Mouse (Mus musculus) small intestine, adult 2 months (tissue): ENCODE data around the gene Als2. TPM values are rescaled to one million over a fixed set of nuclear protein-coding genes. Genes with fewer than 3 reads are reported as not detected.
A peak's percentile ranks its signal among the peaks of the same experiment; 100 is the strongest.

Experiments
- H3K27ac ChIP-seq: fragments of 200-500 bp; 2 replicates; pipeline ENCODE4 v1.5.1; 2012; ENCODE audit warnings: low read depth, low read length, control low read depth, inconsistent platforms; ENCODE audit not compliant: insufficient read depth
- H3K27me3 ChIP-seq: fragments of 200-500 bp; 2 replicates; pipeline ENCODE4 v1.6.1; 2012; ENCODE audit warnings: mild to moderate bottlenecking, moderate library complexity, low read length, inconsistent platforms; ENCODE audit not compliant: control insufficient read depth, insufficient read depth
- H3K36me3 ChIP-seq: fragments of 200-500 bp; 2 replicates; pipeline ENCODE4 v1.6.1; 2012; ENCODE audit warnings: mild to moderate bottlenecking, low read length, control low read depth, inconsistent platforms; ENCODE audit not compliant: control insufficient read depth, insufficient read depth
- H3K4me1 ChIP-seq: fragments of 200-500 bp; 2 replicates; pipeline ENCODE4 v1.6.1; 2012; ENCODE audit warnings: low read length, inconsistent platforms, mixed read lengths; ENCODE audit not compliant: control insufficient read depth, insufficient read depth, insufficient read length
- H3K4me3 ChIP-seq: fragments of 200-500 bp; 2 replicates; pipeline ENCODE4 v1.5.1; 2012; ENCODE audit warnings: low read depth, mild to moderate bottlenecking, control low read depth, inconsistent platforms, low read length, moderate library complexity
- CTCF ChIP-seq: fragments of 200-500 bp; IDR thresholded peaks from 2 replicates; pipeline ENCODE4 v1.5.1; 2012; ENCODE audit warnings: low read depth, mild to moderate bottlenecking, control low read depth, inconsistent platforms, low read length, moderate library complexity, mixed read lengths; ENCODE audit not compliant: insufficient replicate concordance, insufficient read length; ENCODE audit errors: extremely low read depth
- POLR2A ChIP-seq: fragments of 200-500 bp; IDR thresholded peaks from 2 replicates; pipeline ENCODE4 v1.6.1; 2012; ENCODE audit warnings: low read depth, mild to moderate bottlenecking, control low read depth, inconsistent platforms, low read length, moderate library complexity
- WGBS: fragments of 180-500 bp; shearing (Covaris S2); methylation state at CpG from one replicate; pipeline ENCODE4 v1.1.7; 2018; 5-methylcytosine and 5-hydroxymethylcytosine counted together
- polyA plus RNA-seq: library from polyadenylated mRNA; depleted of rRNA; stranded (reverse); fragments of >200 nt; gene quantifications from 2 replicates; pipeline ENCODE4 v1.2.3, GENCODE M21; 2012

The Als2 gene
- polyA plus RNA-seq, 1 experiment, result 9.2 TPM

DNA sequence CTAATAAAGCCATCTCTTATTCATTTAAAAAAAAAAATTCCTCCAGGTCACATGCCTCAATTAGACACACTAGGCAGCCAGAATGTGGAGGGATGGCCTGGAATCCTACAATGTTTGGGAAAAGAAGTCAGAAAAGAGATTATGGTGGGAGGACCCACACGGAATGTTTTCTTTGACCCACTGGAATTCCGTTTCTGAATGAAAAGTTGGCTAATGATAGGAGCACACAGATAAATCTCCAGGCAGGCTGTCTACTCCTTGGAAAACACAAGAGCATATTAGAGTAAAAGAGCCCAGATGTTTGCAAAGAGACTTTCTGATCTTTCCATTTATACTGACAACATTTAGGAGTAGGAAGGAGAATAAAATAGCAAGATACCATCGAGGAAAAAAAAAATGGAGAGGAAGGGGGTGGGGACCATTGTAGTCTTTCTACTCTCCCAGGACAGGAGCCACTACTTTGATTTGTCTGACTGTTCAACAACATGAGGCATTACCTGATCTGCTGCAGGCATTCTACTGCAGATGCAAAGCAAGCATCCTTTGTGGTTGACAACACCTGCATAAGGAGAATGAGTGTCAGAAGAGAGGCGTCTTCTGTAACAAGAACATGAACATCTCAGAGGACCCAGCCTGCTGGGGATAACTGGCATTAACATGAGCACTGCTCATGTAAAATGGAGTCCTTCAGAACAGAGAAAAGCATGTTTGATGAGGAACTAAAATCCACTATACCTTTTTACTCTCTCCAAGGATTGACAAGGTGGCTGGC, 69.2 kb downstream of the Als2 start:
- H3K4me3 ChIP-seq, result no peak overlapping the region
- no peaks in the 10 kb centered on the region for H3K27me3 ChIP-seq
- 68% methylated on average over 4 of the region's 4 CpGs for WGBS
- TF ChIP-seq CTCF, result no peak
- TF ChIP-seq POLR2A, result no peak
- peak overlapping the region; percentile 89 for H3K27ac ChIP-seq
- H3K4me1 ChIP-seq, result peaks cover 21% of the 10 kb centered on the region; the same call in 1 of the 2 replicates
- H3K36me3 ChIP-seq, result peaks cover 34% of the 10 kb centered on the region

DNA sequence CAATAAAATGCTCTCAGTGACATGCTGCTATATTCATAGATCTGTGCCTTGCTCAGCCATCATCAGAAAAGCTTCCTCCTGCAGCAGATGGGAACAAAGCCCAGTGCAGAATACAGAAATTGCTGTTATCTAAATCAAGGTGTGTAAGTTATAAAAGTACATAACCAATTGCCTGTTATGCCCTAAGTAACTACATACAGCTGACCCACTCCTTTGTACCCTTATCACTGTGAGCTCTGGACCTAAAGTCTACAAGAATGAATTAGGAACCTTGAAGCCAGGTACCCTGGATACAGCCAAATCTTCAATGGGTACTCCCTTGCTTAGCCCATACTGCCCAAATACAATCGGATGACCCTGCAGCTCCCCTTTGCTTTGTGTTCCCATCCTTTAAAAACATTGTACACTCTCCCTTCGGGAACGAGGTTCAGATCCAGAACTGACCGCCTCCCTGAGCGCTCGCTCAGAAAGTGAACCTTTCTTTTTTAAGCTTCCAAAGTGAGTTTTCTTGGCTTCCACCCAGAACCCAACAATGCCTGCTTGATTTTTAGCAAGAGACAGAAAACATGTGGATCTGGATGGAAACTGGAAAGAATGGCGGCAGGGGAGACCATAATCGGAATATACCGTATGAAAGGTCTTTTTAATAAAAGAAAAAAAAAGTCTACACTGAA, 70.7 kb downstream of the Als2 start:
- Histone ChIP-seq H3K27me3 (no peaks in the 10 kb centered on the region), H3K27ac (peak overlapping the region; percentile 88), H3K4me3 (no peak overlapping the region), H3K36me3 (peaks cover 25% of the 10 kb centered on the region), H3K4me1 (peaks cover 23% of the 10 kb centered on the region; the same call in 1 of the 2 replicates)
- no peak for TF ChIP-seq POLR2A
- TF ChIP-seq CTCF, result no peak
- WGBS, result 39% methylated on average over 9 of the region's 9 CpGs

DNA sequence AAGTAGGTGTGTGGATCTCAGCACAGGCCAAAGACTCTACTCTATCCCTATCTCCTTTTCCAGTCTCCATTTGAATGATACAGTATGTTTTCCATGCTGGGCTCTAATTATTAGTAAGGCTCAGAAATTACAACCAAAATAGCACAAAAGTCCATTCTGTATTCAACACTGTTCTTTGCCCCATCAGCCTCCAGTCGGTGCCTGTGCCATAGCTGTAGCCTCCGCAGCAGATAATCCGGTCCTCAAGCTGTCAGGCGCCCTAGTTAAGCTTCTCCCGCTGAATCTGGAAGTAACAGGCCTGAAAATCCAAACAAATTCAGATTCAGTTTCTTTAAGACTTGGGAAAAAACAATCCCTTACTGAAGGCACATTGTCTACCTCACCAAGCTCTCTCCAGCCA, 73.1 kb downstream of the Als2 start:
- H3K4me3 ChIP-seq, result no peak overlapping the region
- no peak overlapping the region for H3K27ac ChIP-seq
- TF ChIP-seq POLR2A, result no peak
- TF ChIP-seq CTCF, result no peak
- peaks cover 27% of the 10 kb centered on the region; the same call in 1 of the 2 replicates for H3K4me1 ChIP-seq
- 89% methylated on average over 5 of the region's 5 CpGs for WGBS
- H3K27me3 ChIP-seq, result no peaks in the 10 kb centered on the region
- peaks cover 19% of the 10 kb centered on the region for H3K36me3 ChIP-seq

DNA sequence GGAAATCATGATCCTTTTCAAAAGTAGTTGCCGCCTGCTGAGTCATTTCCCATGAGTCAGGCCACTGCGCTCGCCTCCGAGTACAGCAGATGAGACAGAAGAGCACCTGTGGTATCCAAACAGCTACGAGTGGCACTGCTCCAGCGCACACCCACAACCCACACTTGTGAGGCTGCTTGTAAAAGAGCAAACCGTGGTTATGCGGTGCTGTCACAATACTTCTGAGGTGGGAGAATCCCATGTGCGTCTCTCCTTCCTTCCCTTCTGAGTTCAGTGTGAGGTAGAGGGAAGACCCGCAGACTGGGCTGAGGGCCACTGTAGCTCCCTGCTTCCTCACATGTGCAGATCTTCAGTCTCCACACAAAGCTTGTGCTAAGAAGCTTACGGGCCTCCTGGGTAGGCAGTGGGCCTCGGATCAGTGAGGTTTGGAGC, 74.0 kb downstream of the Als2 start, which contains the start of gene Mpp4:
Gene Mpp4, minus strand, starts transcription at position 360 of the 432 bp plus-strand sequence.
- no peak within 1 kb of the TSS for H3K27ac ChIP-seq
- WGBS, result 74% methylated on average over 12 of the region's 12 CpGs
- H3K4me1 ChIP-seq, result peaks cover 31% of the 10 kb centered on the region; the same call in 1 of the 2 replicates
- TF ChIP-seq CTCF, result no peak
- no peak for TF ChIP-seq POLR2A
- H3K36me3 ChIP-seq, result peaks cover 18% of the 10 kb centered on the region
- no peaks in the 10 kb centered on the region for H3K27me3 ChIP-seq
- H3K4me3 ChIP-seq, result no peak within 1 kb of the TSS

DNA sequence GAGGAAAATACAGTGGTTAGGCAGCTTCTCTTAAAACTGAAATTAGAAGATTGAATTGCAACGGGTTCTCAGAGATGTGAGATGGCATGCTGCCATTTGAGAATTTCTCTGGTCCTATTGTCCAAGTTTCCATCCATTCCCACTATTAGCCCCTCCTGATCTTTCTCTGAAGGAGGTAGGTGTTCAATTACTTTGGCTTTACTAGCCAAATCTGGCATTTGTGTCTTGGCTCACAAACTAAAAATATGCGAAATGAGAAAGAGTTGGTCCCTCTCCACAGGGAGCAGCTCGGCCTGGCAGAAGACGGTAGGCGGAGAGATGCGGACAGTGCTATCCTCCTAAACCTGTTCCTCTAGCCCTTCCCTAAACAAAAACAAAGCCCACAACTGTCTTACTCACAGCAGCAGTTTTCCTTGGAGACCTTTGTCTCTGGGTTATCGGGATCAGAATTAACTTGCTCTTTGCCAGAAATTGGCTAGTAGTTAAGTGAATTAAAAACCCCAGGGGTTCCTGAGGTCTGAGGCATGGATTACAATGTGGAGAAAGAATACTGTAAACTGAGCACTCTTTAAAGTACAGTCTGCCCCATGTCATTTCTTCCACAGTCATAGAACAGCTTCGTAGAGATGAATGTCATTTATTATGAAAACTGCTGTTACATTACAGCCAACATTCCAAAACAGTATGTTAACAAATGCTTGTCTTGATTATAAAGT, 74.6 kb downstream of the Als2 start:
- TF ChIP-seq POLR2A (no peak), CTCF (no peak)
- 63% methylated on average over 8 of the region's 8 CpGs for WGBS

DNA sequence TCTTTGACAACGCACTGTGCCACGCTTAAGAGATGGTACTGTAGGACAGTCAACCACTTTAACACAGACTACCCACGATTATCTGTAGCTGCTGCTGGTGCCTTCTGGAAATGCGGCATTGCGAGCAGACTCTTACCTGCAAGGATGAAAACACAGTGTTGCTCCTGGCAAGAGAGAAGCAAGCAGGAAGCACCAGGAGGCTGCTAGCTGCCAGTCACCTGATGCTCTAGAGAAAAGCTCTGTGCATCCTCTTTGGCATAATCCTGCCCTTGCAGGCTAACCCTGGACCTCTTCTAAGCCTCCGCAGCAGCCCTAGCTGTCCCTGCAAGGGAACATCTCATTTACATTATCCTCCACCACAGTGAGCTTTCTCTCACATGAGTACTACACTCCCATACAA, 75.6 kb downstream of the Als2 start:
- no peak overlapping the region for H3K4me3 ChIP-seq
- H3K4me1 ChIP-seq, result peaks cover 22% of the 10 kb centered on the region; the same call in 1 of the 2 replicates
- peak overlapping the region; percentile 15; the same call in 1 of the 2 replicates for H3K27ac ChIP-seq
- 84% methylated on average over 6 of the region's 6 CpGs for WGBS
- no peaks in the 10 kb centered on the region for H3K27me3 ChIP-seq
- peaks cover 11% of the 10 kb centered on the region for H3K36me3 ChIP-seq
- TF ChIP-seq POLR2A (no peak), CTCF (no peak)

More for the DNA sequence above, 74.6 kb downstream of the Als2 start:
- H3K4me1 ChIP-seq, result peaks cover 31% of the 10 kb centered on the region; the same call in 1 of the 2 replicates
- H3K4me3 ChIP-seq, result no peak overlapping the region
- H3K27me3 ChIP-seq, result no peaks in the 10 kb centered on the region
- peaks cover 16% of the 10 kb centered on the region for H3K36me3 ChIP-seq
- no peak overlapping the region for H3K27ac ChIP-seq
